Mouse (Mus musculus) spleen, adult 2 months (tissue): ENCODE results near the gene Actr3b.

Experiments
- CTCF ChIP-seq: fragments of 200-500 bp; IDR thresholded peaks from 2 replicates; pipeline ENCODE4 v1.5.1; 2011; ENCODE audit warnings: mild to moderate bottlenecking, inconsistent platforms; ENCODE audit not compliant: insufficient read depth, insufficient read length, insufficient replicate concordance; ENCODE audit errors: extremely low read depth
- POLR2A ChIP-seq: fragments of 200-500 bp; IDR thresholded peaks from 2 replicates; pipeline ENCODE4 v1.6.1; 2011; ENCODE audit warnings: low read depth, low read length, inconsistent platforms

DNA sequence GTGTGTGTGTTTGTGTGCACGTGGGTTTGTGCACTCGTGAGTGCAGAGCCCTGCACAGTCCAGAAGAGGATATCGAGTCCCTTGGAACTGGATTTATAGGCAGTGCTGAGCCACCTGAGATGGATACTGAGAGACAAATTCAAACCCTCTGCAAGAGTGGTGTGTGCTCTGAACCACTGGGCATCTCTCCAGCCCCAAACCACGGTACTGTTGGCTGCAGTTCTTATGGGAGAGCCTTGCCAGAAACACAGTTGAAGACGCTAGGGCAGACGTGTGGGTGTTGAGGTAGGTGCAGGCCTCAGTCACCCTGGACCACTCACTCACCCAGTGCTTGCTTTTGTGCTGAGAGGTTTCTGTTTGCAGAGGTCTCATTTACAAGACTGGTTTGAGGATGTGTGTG is 41.1 kb downstream of the Actr3b start:
- TF ChIP-seq POLR2A, result no peak
- TF ChIP-seq CTCF, result no peak
